Mouse (Mus musculus): ENCODE data around the gene Ola1. TPM values are rescaled to one million over a fixed set of nuclear protein-coding genes. Genes with fewer than 3 reads are reported as not detected.

Gene Ola1
- total and polyA plus RNA-seq, 3 experiments: 114 to 182 (median 175) TPM

DNA sequence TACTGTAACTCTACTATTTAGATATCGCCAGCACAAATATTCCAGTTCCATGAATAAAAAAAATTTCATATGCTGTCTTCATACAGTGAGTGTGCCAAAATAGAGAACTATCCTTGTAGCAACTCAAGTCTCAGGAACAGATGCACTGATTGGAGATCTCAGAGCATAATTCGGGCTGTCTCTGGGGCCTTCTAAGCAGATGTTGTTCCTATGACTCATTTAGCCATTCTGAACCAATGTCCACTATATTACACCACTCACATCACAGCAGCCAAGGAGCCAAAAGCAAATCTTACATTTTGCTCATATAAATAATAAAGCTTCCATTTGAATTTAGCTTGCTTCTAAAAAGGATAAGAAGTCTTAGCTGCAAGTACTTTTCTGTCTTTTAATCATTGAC is 30.2 kb downstream of the Ola1 start:
- peaks cover 5 to 45% of the 10 kb centered on the region in 2 experiments for H3K36me3 ChIP-seq (replicated peaks in 1 of 2; ENCODE audit: control insufficient read depth in 1 of 2, insufficient read depth in 1 of 2, low read length in 1 of 2)
- H3K9ac ChIP-seq (ENCODE audit: insufficient read depth, low read depth): no peak overlapping the region
- no peak for DNase-seq (ENCODE audit: extremely low read depth)
- TF ChIP-seq PAX5 (IDR thresholded peaks at IDR 0.05; ENCODE audit: low read length) (no peak), POLR2A (IDR thresholded peaks at IDR 0.05; ENCODE audit: low read depth, low read length) (no peak), ZMIZ1 (IDR thresholded peaks at IDR 0.05; ENCODE audit: low read depth, low read length) (no peak), UBTF (IDR thresholded peaks at IDR 0.05; ENCODE audit: low read depth, low read length) (no peak), EP300 (IDR thresholded peaks at IDR 0.05; ENCODE audit: low read length) (no peak), MAX (IDR thresholded peaks at IDR 0.05; ENCODE audit: low read length) (no peak), CTCF (conservative IDR thresholded peaks at IDR 0.05 in 1 of 2, IDR thresholded peaks at IDR 0.05 in 1 of 2; ENCODE audit: low read depth in 2 of 2, low read length in 2 of 2) (no peak), TBP (conservative IDR thresholded peaks at IDR 0.05; ENCODE audit: low read depth, low read length) (no peak), HCFC1 (IDR thresholded peaks at IDR 0.05; ENCODE audit: low read depth, low read length) (no peak), ZNF384 (IDR thresholded peaks at IDR 0.05; ENCODE audit: low read depth, low read length) (no peak), CHD2 (IDR thresholded peaks at IDR 0.05; ENCODE audit: low read length) (no peak), ETS1 (conservative IDR thresholded peaks at IDR 0.05; ENCODE audit: low read depth, low read length) (no peak), JUND (conservative IDR thresholded peaks at IDR 0.05; ENCODE audit: low read depth, low read length) (no peak), SIN3A (IDR thresholded peaks at IDR 0.05; ENCODE audit: low read length) (no peak), MEF2A (IDR thresholded peaks at IDR 0.05; ENCODE audit: borderline replicate concordance, low read depth, low read length) (no peak), RAD21 (IDR thresholded peaks at IDR 0.05; ENCODE audit: low read depth, low read length) (no peak)
- no peaks in the 10 kb centered on the region for H3K9me3 ChIP-seq (replicated peaks; ENCODE audit: low read length)
- H3K27ac ChIP-seq (ENCODE audit: insufficient read depth, low read depth): no peak overlapping the region
- no peak overlapping the region for H3K4me2 ChIP-seq (ENCODE audit: insufficient read depth, low read depth, poor library complexity, severe bottlenecking)
- in situ Hi-C loops (cut with MboI; ENCODE audit: low pct_ligation_motif_present, low pct_unique_long_range_greater_than_20kb, low sequenced_read_pairs) (no loop called here), dilution Hi-C loops (cut with MboI; ENCODE audit: extremely low pct_ligation_motif_present, extremely low pct_unique_long_range_greater_than_20kb, low sequenced_read_pairs) (no loop called here)
- no peak overlapping the region for H3K4me3 ChIP-seq (replicated peaks in 1 of 3; ENCODE audit: low read depth in 2 of 3, low read length in 2 of 3, poor library complexity in 1 of 3)
- peaks cover 0 to 17% of the 10 kb centered on the region in 2 experiments; a peak in 1 of 4 replicates for H3K4me1 ChIP-seq (ENCODE audit: control insufficient read depth in 1 of 2, insufficient read depth in 2 of 2)
- H3K79me2 ChIP-seq (replicated peaks; ENCODE audit: control insufficient read depth, extremely low read depth, insufficient read depth, poor library complexity, severe bottlenecking): no peaks in the 10 kb centered on the region; the same call in 1 of the 2 replicates
- no peaks in the 10 kb centered on the region for H3K27me3 ChIP-seq (replicated peaks)

DNA sequence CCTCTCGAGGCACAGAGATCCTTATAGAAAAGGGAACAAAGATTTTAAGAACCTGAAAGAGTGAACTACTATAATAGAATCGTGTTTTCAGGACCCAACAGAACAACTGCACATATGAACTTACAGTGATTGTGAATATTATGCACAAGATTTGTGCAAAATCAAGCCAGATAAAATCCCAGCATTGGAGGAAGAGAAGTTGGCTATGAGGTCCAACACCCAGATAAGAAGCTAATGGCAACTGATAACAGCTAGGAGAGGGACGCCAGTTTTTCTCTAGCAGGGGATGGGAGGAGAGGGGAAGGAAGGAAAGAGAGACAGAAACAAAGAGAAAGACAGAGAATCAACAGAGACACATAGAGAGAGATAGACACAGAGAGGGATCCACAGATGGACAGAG is 33.5 kb downstream of the Ola1 start:
- dilution Hi-C loops (cut with MboI; ENCODE audit: extremely low pct_ligation_motif_present, extremely low pct_unique_long_range_greater_than_20kb, low sequenced_read_pairs): no loop called here

More for the DNA sequence above, 33.5 kb downstream of the Ola1 start:
- no peak overlapping the region for H3K4me3 ChIP-seq (replicated peaks in 1 of 3; ENCODE audit: low read depth in 2 of 3, low read length in 2 of 3, poor library complexity in 1 of 3)
- H3K27me3 ChIP-seq (replicated peaks): no peaks in the 10 kb centered on the region
- in situ Hi-C loops (cut with MboI; ENCODE audit: low pct_ligation_motif_present, low pct_unique_long_range_greater_than_20kb, low sequenced_read_pairs): no loop called here
- no peaks in the 10 kb centered on the region for H3K9me3 ChIP-seq (replicated peaks; ENCODE audit: low read length)
- no peaks in the 10 kb centered on the region for H3K79me2 ChIP-seq (replicated peaks; ENCODE audit: control insufficient read depth, extremely low read depth, insufficient read depth, poor library complexity, severe bottlenecking)
- no peak overlapping the region for H3K4me2 ChIP-seq (ENCODE audit: insufficient read depth, low read depth, poor library complexity, severe bottlenecking)
- DNase-seq (ENCODE audit: extremely low read depth): no peak
- H3K27ac ChIP-seq (ENCODE audit: insufficient read depth, low read depth): no peak overlapping the region
- peaks cover 3 to 26% of the 10 kb centered on the region in 2 experiments for H3K36me3 ChIP-seq (replicated peaks in 1 of 2; ENCODE audit: control insufficient read depth in 1 of 2, insufficient read depth in 1 of 2, low read length in 1 of 2)
- H3K9ac ChIP-seq (ENCODE audit: insufficient read depth, low read depth): no peak overlapping the region
- TF ChIP-seq USF1 (IDR thresholded peaks at IDR 0.05; ENCODE audit: low read depth, low read length): no peak
- no peak for TF ChIP-seq ZKSCAN1 (IDR thresholded peaks at IDR 0.05; ENCODE audit: borderline replicate concordance, low read depth, low read length)
- TF ChIP-seq ZNF384 (IDR thresholded peaks at IDR 0.05; ENCODE audit: low read depth, low read length): no peak
- TF ChIP-seq MAX (IDR thresholded peaks at IDR 0.05; ENCODE audit: low read length): no peak
- no peak for TF ChIP-seq SIN3A (IDR thresholded peaks at IDR 0.05; ENCODE audit: low read length)
- TF ChIP-seq PAX5 (IDR thresholded peaks at IDR 0.05; ENCODE audit: low read length): no peak
- TF ChIP-seq MAFK (IDR thresholded peaks at IDR 0.05; ENCODE audit: insufficient replicate concordance, low read length): no peak
- TF ChIP-seq ETS1 (conservative IDR thresholded peaks at IDR 0.05; ENCODE audit: low read depth, low read length): no peak
- no peak for TF ChIP-seq RAD21 (IDR thresholded peaks at IDR 0.05; ENCODE audit: low read depth, low read length)
- TF ChIP-seq ZC3H11A (IDR thresholded peaks at IDR 0.05; ENCODE audit: low read depth, low read length): no peak
- TF ChIP-seq POLR2AphosphoS2 (IDR thresholded peaks at IDR 0.05; ENCODE audit: low read depth, low read length): no peak
- no peak for TF ChIP-seq TCF12 (IDR thresholded peaks at IDR 0.05; ENCODE audit: low read depth, low read length)
- TF ChIP-seq NRF1 (IDR thresholded peaks at IDR 0.05; ENCODE audit: low read depth, low read length): no peak
- TF ChIP-seq NELFE (IDR thresholded peaks at IDR 0.05; ENCODE audit: low read depth, low read length): no peak
- no peak for TF ChIP-seq ELF1 (IDR thresholded peaks at IDR 0.05; ENCODE audit: low read depth, low read length)
- no peak for TF ChIP-seq EP300 (IDR thresholded peaks at IDR 0.05; ENCODE audit: low read length)
- TF ChIP-seq MAZ (IDR thresholded peaks at IDR 0.05; ENCODE audit: low read depth, low read length): no peak
- TF ChIP-seq RCOR1 (conservative IDR thresholded peaks at IDR 0.05; ENCODE audit: low read depth, low read length): no peak
- peaks cover 0 to 12% of the 10 kb centered on the region in 2 experiments; a peak in 1 of 4 replicates for H3K4me1 ChIP-seq (ENCODE audit: control insufficient read depth in 1 of 2, insufficient read depth in 2 of 2)

Measured in CH12.LX (cell line).